Comparison of ENCODE assay signal across 7 mouse cellular contexts in genomic region chr11:102223166-102223565, GRCm38 (mm10). TPM values are rescaled to one million over a fixed set of nuclear protein-coding genes. Genes with fewer than 3 reads are reported as not detected.
DNase-seq lines count a peak whose midpoint lies in the region; ATAC-seq and TF ChIP-seq lines count a peak whose summit lies in the region.

No protein-coding gene starts in this region.

- H3K4me3 ChIP-seq in G1E (ENCODE audit: low read depth, low read length), result no peak overlapping the region
- H3K4me3 ChIP-seq in kidney, embryonic 16.5 days (ENCODE audit: low read length), result no peak overlapping the region
- H3K4me3 ChIP-seq in olfactory bulb, adult 2 months (ENCODE audit: insufficient read depth, low read depth, low read length), result no peak overlapping the region

- no peak overlapping the region for H3K27ac ChIP-seq in kidney, embryonic 16.5 days (ENCODE audit: low read length)
- no peak overlapping the region for H3K27ac ChIP-seq in olfactory bulb, adult 2 months (ENCODE audit: insufficient read depth, low read depth, low read length)

- TF ChIP-seq POLR2A in olfactory bulb, adult 2 months (IDR thresholded peaks at IDR 0.05; ENCODE audit: insufficient read depth, low read depth, low read length), result no peak

- no peak for ATAC-seq in G1E (ENCODE audit: extremely low read depth, insufficient number of reproducible peaks, low FRiP score, poor library complexity, severe bottlenecking)
- ATAC-seq in common myeloid progenitor, adult 5-6 weeks (replicated peaks; ENCODE audit: low read depth, poor library complexity, severe bottlenecking), result peak; percentile 29; the same call in 1 of the 2 replicates
- no peak for ATAC-seq in kidney, embryonic 16.5 days (ENCODE audit: low FRiP score, low TSS enrichment)

- H3K9ac ChIP-seq in kidney, embryonic 16.5 days (replicated peaks; ENCODE audit: low read length), result 0 out of 2 replicates have a peak overlapping the region, but pooled peaks have one; percentile 15

- WGBS in kidney, embryonic 16.5 days, result 37% methylated on average over 6 of the region's 6 CpGs
- WGBS in olfactory bulb, adult 2 months, result 28% methylated on average over 6 of the region's 6 CpGs

- H3K36me3 ChIP-seq in G1E (replicated peaks), result peaks cover under 1% of the 10 kb centered on the region
- H3K36me3 ChIP-seq in kidney, embryonic 16.5 days (ENCODE audit: insufficient read depth, low read length), result no peaks in the 10 kb centered on the region

- intact Hi-C loops in left cerebral cortex, postnatal 4 days (cut with DNase I), result no loop called here
- intact Hi-C loops in left cerebral cortex, postnatal 25 days (cut with DNase I), result no loop called here

- H3K4me2 ChIP-seq in kidney, embryonic 16.5 days (replicated peaks; ENCODE audit: low read depth, low read length), result no peak overlapping the region

- no peaks in the 10 kb centered on the region for H3K9me3 ChIP-seq in G1E (replicated peaks)
- H3K9me3 ChIP-seq in kidney, embryonic 16.5 days (ENCODE audit: low read length), result no peaks in the 10 kb centered on the region

- TF ChIP-seq CTCF in G1E (IDR thresholded peaks at IDR 0.05; ENCODE audit: low read depth, low read length), result peak; percentile 70
- TF ChIP-seq CTCF in olfactory bulb, adult 2 months (IDR thresholded peaks at IDR 0.05; ENCODE audit: insufficient read depth, low read depth, low read length), result 0 out of 2 replicates have a peak, but pooled peaks have one; percentile 30

- peaks cover 45% of the 10 kb centered on the region for H3K27me3 ChIP-seq in G1E (ENCODE audit: insufficient read depth, low read length)
- 0 out of 2 replicates have a peak, but pooled peaks cover 2% of the 10 kb centered on the region for H3K27me3 ChIP-seq in kidney, embryonic 16.5 days (ENCODE audit: insufficient read depth, low read length)

- DNase-seq in left cerebral cortex, postnatal 4 days, result peak; percentile 63
- DNase-seq in left cerebral cortex, postnatal 25 days (ENCODE audit: low spot score in 2 of 2), result no peak
- peak; percentile 78 for DNase-seq in G1E (ENCODE audit: low spot score)
- no peak for DNase-seq in frontal cortex, postnatal 25 days (ENCODE audit: low spot score in 2 of 2)

- H3K4me1 ChIP-seq in G1E (ENCODE audit: insufficient read depth, low read depth, low read length), result peaks cover 81% of the 10 kb centered on the region
- peaks cover 64% of the 10 kb centered on the region for H3K4me1 ChIP-seq in kidney, embryonic 16.5 days (ENCODE audit: insufficient read depth, low read length)
- peaks cover 87% of the 10 kb centered on the region for H3K4me1 ChIP-seq in olfactory bulb, adult 2 months (ENCODE audit: control insufficient read depth, insufficient read depth, low read length)

RNA-seq across cellular contexts. Expression of gene Hdac5, which starts 6.8 kb away (rescaled TPM):
- total RNA-seq in left cerebral cortex, postnatal 4 days (2021), result 100 to 1,000 TPM; 205 to 213 TPM
- 100 to 1,000 TPM; 243 to 261 TPM for total RNA-seq in left cerebral cortex, postnatal 25 days (2021)
- total RNA-seq in G1E (2014; fragmentation: Nextera tagmentation) (20.5 and 30.7 TPM in 2 replicates), G1E (2017) (24.0 and 24.4 TPM in 2 replicates)
- polyA plus RNA-seq in G1E (2012), result 42.8 and 48.2 TPM in 2 replicates
- 20.7 and 26.0 TPM in 2 replicates for total RNA-seq in common myeloid progenitor, adult 5-6 weeks (2017)
- 51.5 and 59.8 TPM in 2 replicates for polyA plus RNA-seq in kidney, embryonic 16.5 days (2015; fragmentation: Nextera tagmentation; extraction: Ambion mirVana)
- polyA plus RNA-seq in olfactory bulb, adult 2 months (2012; ENCODE audit: insufficient read depth, insufficient read length, low replicate concordance, missing spikeins), result 223 TPM in 1 of 2 replicates, not detected in the other

RNA-seq across cellular contexts. Expression of gene BC030867, which starts 25.5 kb away (rescaled TPM):
- 1 to 10 TPM; 1.4 to 1.6 TPM for total RNA-seq in left cerebral cortex, postnatal 4 days (2021)
- 1 to 10 TPM in 1 of 2 experiments, under 1 TPM in 1; 0.94 to 1.1 TPM for total RNA-seq in left cerebral cortex, postnatal 25 days (2021)
- total RNA-seq in G1E (2014; fragmentation: Nextera tagmentation), result 42.5 and 45.0 TPM in 2 replicates
- total RNA-seq in G1E (2017), result 4.9 and 5.7 TPM in 2 replicates
- 5.4 and 10.1 TPM in 2 replicates for polyA plus RNA-seq in G1E (2012)
- 4.8 and 5.3 TPM in 2 replicates for total RNA-seq in common myeloid progenitor, adult 5-6 weeks (2017)
- polyA plus RNA-seq in kidney, embryonic 16.5 days (2015; fragmentation: Nextera tagmentation; extraction: Ambion mirVana), result 21.2 and 24.6 TPM in 2 replicates
- not detected in 2 replicates for polyA plus RNA-seq in olfactory bulb, adult 2 months (2012; ENCODE audit: insufficient read depth, insufficient read length, low replicate concordance, missing spikeins)

RNA-seq across cellular contexts. Expression of gene G6pc3, which starts 33.7 kb away (rescaled TPM):
- total RNA-seq in left cerebral cortex, postnatal 4 days (2021), result 10 to 100 TPM; 34.6 to 35.4 TPM
- 10 to 100 TPM; 55.7 to 61.8 TPM for total RNA-seq in left cerebral cortex, postnatal 25 days (2021)
- 37.8 and 45.9 TPM in 2 replicates for total RNA-seq in G1E (2014; fragmentation: Nextera tagmentation)
- 12.4 and 13.1 TPM in 2 replicates for total RNA-seq in G1E (2017)
- polyA plus RNA-seq in G1E (2012), result 14.6 and 14.8 TPM in 2 replicates
- total RNA-seq in common myeloid progenitor, adult 5-6 weeks (2017), result 45.2 and 51.6 TPM in 2 replicates
- polyA plus RNA-seq in kidney, embryonic 16.5 days (2015; fragmentation: Nextera tagmentation; extraction: Ambion mirVana), result 46.0 and 49.9 TPM in 2 replicates
- not detected in 2 replicates for polyA plus RNA-seq in olfactory bulb, adult 2 months (2012; ENCODE audit: insufficient read depth, insufficient read length, low replicate concordance, missing spikeins)

RNA-seq across cellular contexts. Expression of gene Lsm12, which starts 38.1 kb away (rescaled TPM):
- total RNA-seq in left cerebral cortex, postnatal 4 days (2021), result 10 to 100 TPM; 84.5 to 86.0 TPM
- total RNA-seq in left cerebral cortex, postnatal 25 days (2021), result 10 to 100 TPM; 58.3 to 66.4 TPM
- total RNA-seq in G1E (2014; fragmentation: Nextera tagmentation), result 160 and 182 TPM in 2 replicates
- 44.1 and 51.8 TPM in 2 replicates for total RNA-seq in G1E (2017)
- 114 and 136 TPM in 2 replicates for polyA plus RNA-seq in G1E (2012)
- total RNA-seq in common myeloid progenitor, adult 5-6 weeks (2017), result 62.2 and 71.8 TPM in 2 replicates
- polyA plus RNA-seq in kidney, embryonic 16.5 days (2015; fragmentation: Nextera tagmentation; extraction: Ambion mirVana), result 90.2 and 108 TPM in 2 replicates
- polyA plus RNA-seq in olfactory bulb, adult 2 months (2012; ENCODE audit: insufficient read depth, insufficient read length, low replicate concordance, missing spikeins), result not detected in 2 replicates

RNA-seq across cellular contexts. Expression of gene Asb16, which starts 45.4 kb away (rescaled TPM):
- under 1 TPM; 0.91 to 0.98 TPM for total RNA-seq in left cerebral cortex, postnatal 4 days (2021)
- total RNA-seq in left cerebral cortex, postnatal 25 days (2021), result 1 to 10 TPM; 1.2 TPM
- total RNA-seq in G1E (2014; fragmentation: Nextera tagmentation), result not detected in 2 replicates
- total RNA-seq in G1E (2017), result 0.05 TPM in 1 of 2 replicates, not detected in the other
- not detected in 2 replicates for polyA plus RNA-seq in G1E (2012)
- total RNA-seq in common myeloid progenitor, adult 5-6 weeks (2017), result 0.18 and 1.5 TPM in 2 replicates
- polyA plus RNA-seq in kidney, embryonic 16.5 days (2015; fragmentation: Nextera tagmentation; extraction: Ambion mirVana), result not detected in 2 replicates
- not detected in 2 replicates for polyA plus RNA-seq in olfactory bulb, adult 2 months (2012; ENCODE audit: insufficient read depth, insufficient read length, low replicate concordance, missing spikeins)

Comparison
In these comparisons a context has a peak if more than half of its experiments do, and no peak if none do; other contexts are left out.
1. DNase-seq: peak in left cerebral cortex, postnatal 4 days (single experiment) and G1E (single experiment); none in left cerebral cortex, postnatal 25 days (0 of 2) and frontal cortex, postnatal 25 days (0 of 2).